Mouse (Mus musculus): ENCODE data around the gene Pcdh7. TPM values are rescaled to one million over a fixed set of nuclear protein-coding genes. Genes with fewer than 3 reads are reported as not detected.
"Not testable (repeated sequence)": the region's sequence is repeated elsewhere in the genome, so short reads cannot be mapped to it uniquely, and the experiment has no call there.

The Pcdh7 gene
- polyA plus RNA-seq (2015; fragmentation: Nextera tagmentation; extraction: Ambion mirVana), result 11.4 and 16.0 TPM in 2 replicates

DNA sequence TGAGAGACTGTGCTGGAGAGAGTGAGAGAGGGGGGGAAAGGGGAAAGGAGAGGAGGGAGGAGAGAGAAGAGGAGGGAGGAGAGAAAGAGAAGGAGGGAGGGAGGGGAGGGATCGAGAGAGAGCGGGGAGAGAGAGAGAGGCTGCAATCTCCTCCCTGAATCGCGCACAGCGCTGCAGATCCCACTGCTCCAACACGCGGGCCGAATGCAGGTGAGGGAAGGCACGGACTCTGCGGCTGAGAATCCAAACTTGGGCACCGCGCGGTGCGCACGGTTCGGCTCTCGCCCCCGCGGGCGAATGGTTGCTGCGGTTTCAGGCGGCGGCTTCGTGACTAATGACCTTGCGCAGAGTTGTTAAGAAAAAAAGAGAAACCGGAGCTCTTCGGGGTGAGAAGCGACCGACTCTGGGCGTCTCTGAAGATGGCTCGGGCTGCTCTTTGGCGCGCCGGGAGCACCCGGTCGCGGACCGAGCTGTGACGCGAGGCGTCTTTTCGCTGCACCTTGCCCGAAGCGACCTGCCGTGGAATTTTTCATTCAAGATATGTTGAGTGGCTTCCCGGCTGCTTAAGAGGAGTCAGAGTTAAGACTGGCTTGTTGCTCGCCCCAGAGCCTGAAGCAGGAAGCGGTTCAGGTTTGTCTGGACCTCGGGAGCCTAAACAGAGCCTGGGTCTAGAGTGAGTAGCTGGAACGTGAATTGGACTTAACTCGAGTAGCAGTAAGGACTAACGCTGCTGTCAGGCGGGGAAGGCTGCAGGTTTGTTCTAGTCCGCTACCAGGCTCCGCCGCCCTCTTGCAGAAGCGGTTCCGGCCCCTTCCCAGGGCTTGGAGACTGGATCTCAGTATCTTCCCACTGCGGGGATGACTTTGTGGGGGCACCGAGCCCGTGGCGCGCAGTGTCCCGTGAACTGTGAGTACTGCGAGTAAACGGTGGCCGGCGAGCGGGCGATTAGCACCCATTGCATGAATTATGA lies at the start of gene Pcdh7:
Pcdh7 (plus strand) TSS at position 62 of the 970 bp plus-strand sequence.
- peak within 1 kb of the TSS; percentile 79 for H3K4me3 ChIP-seq (replicated peaks; ENCODE audit: low read length)
- H3K27me3 ChIP-seq (replicated peaks; ENCODE audit: control insufficient read depth, insufficient read depth, low read length), result no peaks in the 10 kb centered on the region
- peak within 1 kb of the TSS; percentile 82 for H3K27ac ChIP-seq (ENCODE audit: low read length)
- peaks cover 32% of the 10 kb centered on the region for H3K4me1 ChIP-seq (replicated peaks; ENCODE audit: control insufficient read depth, insufficient read depth, low read length)
- H3K4me2 ChIP-seq (ENCODE audit: low read length), result peak within 1 kb of the TSS; percentile 95
- peak; percentile 45 for ATAC-seq
- WGBS, result under 1% methylated on average over 70 of the region's 70 CpGs
- H3K9me3 ChIP-seq (ENCODE audit: control insufficient read depth, low read length), result no peaks in the 10 kb centered on the region
- no peaks in the 10 kb centered on the region for H3K36me3 ChIP-seq (ENCODE audit: control insufficient read depth, insufficient read depth)
- H3K9ac ChIP-seq (replicated peaks; ENCODE audit: low read depth, low read length), result peak within 1 kb of the TSS; percentile 80

DNA sequence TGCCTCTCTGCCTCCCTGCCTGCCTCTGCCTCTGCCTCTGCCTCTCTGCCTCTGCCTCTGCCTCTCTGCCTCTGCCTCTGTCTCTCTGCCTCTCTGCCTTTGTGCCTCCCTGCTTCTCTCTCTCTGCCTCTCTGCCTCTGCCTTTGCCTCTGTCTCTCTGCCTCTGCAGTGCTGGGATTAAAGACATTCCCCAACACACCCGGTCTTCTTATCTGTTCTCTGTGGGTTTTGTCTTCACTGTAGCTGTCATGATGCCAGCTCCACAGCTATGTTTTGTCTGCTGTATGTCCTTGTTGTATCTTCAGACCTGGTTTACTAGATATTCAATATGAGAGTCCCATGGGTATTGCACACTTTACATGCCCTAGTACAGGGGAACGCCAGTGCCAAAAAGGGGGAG lies 40.8 kb upstream of the Pcdh7 start:
- H3K4me1 ChIP-seq (replicated peaks; ENCODE audit: control insufficient read depth, insufficient read depth, low read length); ATAC-seq; H3K9me3 ChIP-seq (ENCODE audit: control insufficient read depth, low read length); H3K9ac ChIP-seq (replicated peaks; ENCODE audit: low read depth, low read length); H3K36me3 ChIP-seq (ENCODE audit: control insufficient read depth, insufficient read depth); H3K27ac ChIP-seq (ENCODE audit: low read length); H3K4me3 ChIP-seq (replicated peaks; ENCODE audit: low read length); H3K27me3 ChIP-seq (replicated peaks; ENCODE audit: control insufficient read depth, insufficient read depth, low read length); H3K4me2 ChIP-seq (ENCODE audit: low read length): not testable (repeated sequence)
- WGBS, result 71% methylated on average over 2 of the region's 2 CpGs

DNA sequence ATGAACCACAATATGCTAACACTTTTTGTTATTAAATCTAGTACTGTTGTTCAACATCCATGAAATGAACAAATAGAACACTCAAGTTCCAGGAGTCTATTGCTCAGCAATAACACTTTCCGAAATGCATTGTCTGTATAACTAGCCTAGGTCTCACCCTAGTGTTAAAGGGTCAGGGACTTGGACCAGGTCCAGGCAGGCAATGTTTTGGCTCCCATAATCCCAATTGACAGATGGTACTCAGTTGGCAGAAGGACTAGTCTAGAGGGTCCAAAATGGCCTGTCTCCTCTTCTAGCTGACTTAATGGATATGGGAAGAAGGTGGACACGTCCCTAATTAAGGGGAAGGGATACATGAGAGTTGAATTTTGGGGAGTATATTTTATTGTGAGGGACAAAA lies 9.4 kb upstream of the Pcdh7 start:
- no peaks in the 10 kb centered on the region for H3K27me3 ChIP-seq (replicated peaks; ENCODE audit: control insufficient read depth, insufficient read depth, low read length)
- ATAC-seq, result no peak
- H3K4me3 ChIP-seq (replicated peaks; ENCODE audit: low read length), result no peak overlapping the region
- H3K9ac ChIP-seq (replicated peaks; ENCODE audit: low read depth, low read length), result no peak overlapping the region
- H3K4me2 ChIP-seq (ENCODE audit: low read length), result no peak overlapping the region
- no peaks in the 10 kb centered on the region for H3K4me1 ChIP-seq (replicated peaks; ENCODE audit: control insufficient read depth, insufficient read depth, low read length)
- H3K36me3 ChIP-seq (ENCODE audit: control insufficient read depth, insufficient read depth), result no peaks in the 10 kb centered on the region
- no peaks in the 10 kb centered on the region for H3K9me3 ChIP-seq (ENCODE audit: control insufficient read depth, low read length)
- no peak overlapping the region for H3K27ac ChIP-seq (ENCODE audit: low read length)
- 70% methylated on average over 2 of the region's 2 CpGs for WGBS

DNA sequence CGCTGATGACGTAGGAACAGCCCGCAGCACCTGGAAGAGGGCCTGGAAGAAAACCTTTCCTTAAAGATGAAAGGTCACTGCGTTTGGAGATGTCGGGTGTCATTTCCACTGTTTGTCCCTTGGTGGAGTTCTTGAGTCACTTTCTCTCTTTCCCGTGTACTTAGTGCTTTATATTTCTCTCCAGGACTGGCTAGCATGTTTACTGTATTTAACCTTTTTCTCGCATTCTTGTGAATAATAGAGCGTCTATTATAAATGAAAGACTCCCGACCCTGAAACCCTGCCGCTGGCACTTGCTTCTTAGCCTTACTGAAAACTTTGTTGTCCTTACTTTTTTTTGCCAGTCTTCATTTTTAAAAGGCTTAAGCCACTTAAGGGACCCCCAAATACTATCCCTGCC lies 3.8 kb upstream of the Pcdh7 start:
- Histone ChIP-seq H3K36me3 (ENCODE audit: control insufficient read depth, insufficient read depth) (no peaks in the 10 kb centered on the region), H3K27ac (ENCODE audit: low read length) (no peak overlapping the region), H3K4me2 (ENCODE audit: low read length) (peak overlapping the region; percentile 95), H3K4me3 (replicated peaks; ENCODE audit: low read length) (peak overlapping the region; percentile 79), H3K9ac (replicated peaks; ENCODE audit: low read depth, low read length) (peak overlapping the region; percentile 2; the same call in 1 of the 2 replicates), H3K27me3 (replicated peaks; ENCODE audit: control insufficient read depth, insufficient read depth, low read length) (no peaks in the 10 kb centered on the region), H3K4me1 (replicated peaks; ENCODE audit: control insufficient read depth, insufficient read depth, low read length) (peaks cover 4% of the 10 kb centered on the region; the same call in 1 of the 2 replicates), H3K9me3 (ENCODE audit: control insufficient read depth, low read length) (no peaks in the 10 kb centered on the region)
- no peak for ATAC-seq
- WGBS, result under 1% methylated on average over 10 of the region's 10 CpGs

DNA sequence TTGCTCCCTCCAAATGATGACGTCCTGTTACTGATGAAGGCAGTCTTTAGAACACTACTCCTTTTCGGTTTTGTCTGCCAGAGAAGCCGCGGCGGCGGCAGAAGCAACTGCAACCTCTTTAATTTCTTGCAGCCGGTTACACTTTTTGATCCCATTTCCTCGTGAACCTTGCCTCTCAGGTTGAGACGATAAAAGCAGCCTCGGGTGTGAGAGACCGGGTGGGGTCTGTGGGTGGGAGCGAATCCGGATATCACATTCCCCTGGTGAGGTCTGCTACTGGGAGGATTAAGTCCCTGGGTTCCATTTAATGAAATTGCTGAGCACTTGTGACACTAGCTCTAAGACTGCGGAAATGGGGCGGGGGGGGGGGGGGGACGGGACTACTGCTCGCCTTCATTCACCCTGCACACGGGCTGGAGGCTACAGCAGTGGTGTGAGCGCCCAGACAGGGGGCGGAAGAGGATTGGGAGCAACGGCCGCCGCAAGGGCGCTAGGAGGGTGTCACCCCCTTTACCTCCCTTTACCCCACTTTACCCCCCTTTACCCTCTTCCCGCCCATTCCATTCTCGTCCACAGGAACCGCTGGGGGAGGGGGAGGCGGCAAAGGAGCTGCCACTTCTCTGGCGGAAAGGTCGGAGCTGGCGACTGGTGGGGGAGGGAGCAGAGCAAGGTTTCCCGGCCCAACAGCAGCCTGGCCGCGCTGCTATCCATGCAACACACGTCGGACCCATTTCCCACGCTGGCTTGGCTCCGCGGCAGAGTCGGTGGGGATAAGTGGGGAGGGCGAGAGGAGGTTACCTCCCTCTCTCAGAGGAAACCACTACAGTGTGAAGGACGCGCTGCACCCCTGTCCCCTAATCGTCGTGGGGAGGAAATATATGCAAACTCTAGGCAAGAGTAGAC lies 2.9 kb upstream of the Pcdh7 start:
- peak overlapping the region; percentile 80 for H3K9ac ChIP-seq (replicated peaks; ENCODE audit: low read depth, low read length)
- H3K4me3 ChIP-seq (replicated peaks; ENCODE audit: low read length), result peak overlapping the region; percentile 79
- under 1% methylated on average over 44 of the region's 45 CpGs for WGBS
- H3K4me1 ChIP-seq (replicated peaks; ENCODE audit: control insufficient read depth, insufficient read depth, low read length), result peaks cover 9% of the 10 kb centered on the region; the same call in 1 of the 2 replicates
- no peaks in the 10 kb centered on the region for H3K9me3 ChIP-seq (ENCODE audit: control insufficient read depth, low read length)
- H3K36me3 ChIP-seq (ENCODE audit: control insufficient read depth, insufficient read depth), result no peaks in the 10 kb centered on the region
- H3K27ac ChIP-seq (ENCODE audit: low read length), result peak overlapping the region; percentile 82
- H3K4me2 ChIP-seq (ENCODE audit: low read length), result peak overlapping the region; percentile 95
- peak; percentile 26 for ATAC-seq
- H3K27me3 ChIP-seq (replicated peaks; ENCODE audit: control insufficient read depth, insufficient read depth, low read length), result no peaks in the 10 kb centered on the region

DNA sequence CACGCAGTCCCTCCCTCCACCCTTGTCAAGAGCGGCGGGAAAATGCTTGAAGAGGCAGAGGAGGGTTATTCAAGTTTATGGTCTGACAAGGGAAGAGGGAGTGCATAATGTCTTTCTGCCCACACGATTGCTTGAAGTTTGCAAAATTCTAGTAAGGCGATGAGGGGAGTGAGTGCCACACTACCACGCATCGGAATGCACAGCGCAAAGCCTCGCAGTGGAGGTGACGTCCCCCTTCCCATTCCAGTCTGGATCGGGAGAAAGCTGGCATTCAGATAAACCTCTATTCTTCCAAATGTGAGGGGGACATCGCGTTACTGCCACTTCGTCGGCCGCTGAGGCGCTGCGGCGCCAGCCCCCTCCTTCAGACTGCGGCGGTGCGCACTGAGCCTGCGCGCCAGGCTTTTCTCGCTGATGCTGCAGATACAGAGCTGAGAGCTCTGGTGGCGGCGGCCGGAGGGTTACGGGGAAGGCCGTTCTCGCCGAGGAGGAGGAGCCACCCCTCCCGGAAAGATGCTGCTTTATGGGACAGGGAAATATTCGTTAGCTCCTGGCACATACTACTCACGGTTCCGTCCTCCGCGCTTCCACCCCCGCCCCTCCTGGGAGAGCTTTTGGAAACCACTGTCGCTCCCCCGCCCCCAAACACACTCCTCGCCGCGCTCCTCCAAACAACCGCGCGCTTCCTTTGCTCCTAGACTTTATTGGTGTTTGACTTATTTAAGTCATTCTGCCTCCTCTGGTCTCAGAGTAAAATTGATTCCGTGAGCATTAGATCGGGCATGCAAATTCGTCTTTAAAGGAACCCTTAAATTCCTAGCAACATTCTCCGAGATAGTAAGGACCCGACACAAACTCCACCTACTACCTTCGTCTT lies 2.0 kb upstream of the Pcdh7 start:
- ATAC-seq, result peak; percentile 70
- peak overlapping the region; percentile 95 for H3K4me2 ChIP-seq (ENCODE audit: low read length)
- no peaks in the 10 kb centered on the region for H3K36me3 ChIP-seq (ENCODE audit: control insufficient read depth, insufficient read depth)
- H3K4me3 ChIP-seq (replicated peaks; ENCODE audit: low read length), result peak overlapping the region; percentile 79
- H3K9ac ChIP-seq (replicated peaks; ENCODE audit: low read depth, low read length), result peak overlapping the region; percentile 80
- H3K27ac ChIP-seq (ENCODE audit: low read length), result peak overlapping the region; percentile 82
- no peaks in the 10 kb centered on the region for H3K9me3 ChIP-seq (ENCODE audit: control insufficient read depth, low read length)
- peaks cover 18% of the 10 kb centered on the region for H3K4me1 ChIP-seq (replicated peaks; ENCODE audit: control insufficient read depth, insufficient read depth, low read length)
- H3K27me3 ChIP-seq (replicated peaks; ENCODE audit: control insufficient read depth, insufficient read depth, low read length), result no peaks in the 10 kb centered on the region
- under 1% methylated on average over 53 of the region's 53 CpGs for WGBS

DNA sequence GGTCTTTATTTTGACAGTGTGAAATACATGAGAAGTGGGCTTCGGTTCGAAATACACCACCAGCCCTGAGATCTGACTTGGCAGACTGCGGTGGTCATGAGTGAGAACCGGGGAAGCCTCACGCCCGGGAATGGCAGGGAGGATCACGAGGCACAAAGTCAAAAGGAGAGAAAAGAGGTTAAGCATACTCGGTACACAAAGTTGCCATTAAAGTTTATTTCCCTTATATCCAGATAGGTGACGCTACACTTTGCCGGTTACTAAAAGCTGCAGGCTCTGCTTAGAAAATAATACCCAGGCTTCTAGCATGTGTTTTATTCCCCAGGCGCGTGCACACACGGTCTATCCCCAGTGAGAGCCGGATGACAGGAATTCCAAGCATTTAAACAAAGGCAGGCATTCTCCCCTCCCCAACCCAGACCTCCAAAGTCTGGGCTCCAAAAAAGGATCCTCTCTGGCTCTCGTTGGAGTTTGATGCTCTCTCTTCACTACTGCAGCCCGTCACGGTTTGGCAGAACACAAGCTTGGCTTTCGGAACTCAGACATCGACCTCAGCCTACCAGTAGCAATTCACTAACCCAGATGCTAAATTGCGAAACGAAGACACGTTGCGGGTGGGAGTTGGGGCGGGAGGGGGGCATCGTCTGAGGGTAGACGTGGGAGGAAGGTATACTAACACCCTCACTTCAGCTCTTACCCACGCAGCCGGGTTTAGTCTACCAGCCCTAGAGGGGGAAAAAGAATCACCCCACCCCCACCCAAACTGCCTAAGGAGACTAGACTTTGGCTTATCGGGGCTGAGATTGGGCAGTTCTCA lies 1.1 kb upstream of the Pcdh7 start:
- Histone ChIP-seq H3K27me3 (replicated peaks; ENCODE audit: control insufficient read depth, insufficient read depth, low read length) (no peaks in the 10 kb centered on the region), H3K4me3 (replicated peaks; ENCODE audit: low read length) (peak overlapping the region; percentile 79), H3K27ac (ENCODE audit: low read length) (peak overlapping the region; percentile 82), H3K36me3 (ENCODE audit: control insufficient read depth, insufficient read depth) (no peaks in the 10 kb centered on the region), H3K9ac (replicated peaks; ENCODE audit: low read depth, low read length) (peak overlapping the region; percentile 80), H3K4me1 (replicated peaks; ENCODE audit: control insufficient read depth, insufficient read depth, low read length) (peaks cover 27% of the 10 kb centered on the region), H3K4me2 (ENCODE audit: low read length) (peak overlapping the region; percentile 95), H3K9me3 (ENCODE audit: control insufficient read depth, low read length) (no peaks in the 10 kb centered on the region)
- under 1% methylated on average over 29 of the region's 29 CpGs for WGBS
- peak; percentile 0; the same call in 1 of the 2 replicates for ATAC-seq

All from forebrain, embryonic 16.5 days (tissue).